Mouse (Mus musculus) cortical plate, adult 2 months (tissue): Measurements from ENCODE around the gene As3mt.

Source experiments
- CTCF ChIP-seq: fragments of 200-500 bp; IDR thresholded peaks from 2 replicates; pipeline ENCODE4 v1.5.1; 2011; ENCODE audit warnings: mild to moderate bottlenecking, control low read depth, low read length; ENCODE audit not compliant: insufficient read depth; ENCODE audit errors: extremely low read depth
- POLR2A ChIP-seq: fragments of 200-500 bp; IDR thresholded peaks from 2 replicates; pipeline ENCODE4 v1.6.1; 2011; ENCODE audit warnings: mild to moderate bottlenecking, low read length, control low read depth; ENCODE audit not compliant: insufficient read depth; ENCODE audit errors: extremely low read depth

DNA sequence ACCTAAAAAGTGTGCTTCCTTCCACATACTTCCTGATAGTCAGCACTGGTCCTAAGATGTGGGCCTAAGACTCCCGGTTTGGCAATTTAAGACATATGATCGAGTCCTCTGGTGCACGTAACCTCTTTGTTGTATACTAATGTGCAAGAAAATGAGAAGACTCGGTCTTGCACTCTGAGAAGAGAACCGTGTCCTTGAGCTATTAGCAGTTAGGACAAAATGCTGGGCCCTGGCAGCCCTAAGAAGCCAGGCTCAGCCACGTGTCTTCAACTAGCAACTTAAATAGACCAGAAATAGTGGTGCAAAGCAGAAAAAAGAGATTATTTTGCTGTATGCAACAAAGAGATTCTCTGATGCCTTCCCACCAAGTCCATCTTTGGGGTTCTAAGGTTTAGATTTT is 44.5 kb upstream of the As3mt start:
- TF ChIP-seq CTCF: no peak
- TF ChIP-seq POLR2A: no peak
